Mouse (Mus musculus): ENCODE measurements at regions not wholly inside any gene's neighbourhood (a gene's known extent, or its start where the extent isn't known, plus 50 kb on each side); places are given as distances from the start of the nearest gene placed in this dataset.

GRCm38 (mm10) chr2:45253936-45254335 is 136.7 kb upstream of the Zeb2 start:
- TF ChIP-seq CTCF (IDR thresholded peaks at IDR 0.05; ENCODE audit: control insufficient read depth, insufficient read depth, low read length), result no peak
- no peak for TF ChIP-seq POLR2A (IDR thresholded peaks at IDR 0.05; ENCODE audit: borderline replicate concordance, control insufficient read depth, low read depth, low read length)
